Mouse (Mus musculus) forelimb bud, embryonic 11.5 days (tissue): Measurements from ENCODE around the gene Htr7.

Experiments
- DNase-seq: peaks from one replicate; pipeline ENCODE4 v3.0.0-alpha.2; 2012; ENCODE audit warnings: low read depth, low spot score

The Htr7 gene

GRCm38 (mm10) chr19:36057231-36057811 is at the start of gene Htr7:
TSS of gene Htr7 (minus strand) at chr19:36057507.
- DNase-seq: peak; percentile 3

DNA sequence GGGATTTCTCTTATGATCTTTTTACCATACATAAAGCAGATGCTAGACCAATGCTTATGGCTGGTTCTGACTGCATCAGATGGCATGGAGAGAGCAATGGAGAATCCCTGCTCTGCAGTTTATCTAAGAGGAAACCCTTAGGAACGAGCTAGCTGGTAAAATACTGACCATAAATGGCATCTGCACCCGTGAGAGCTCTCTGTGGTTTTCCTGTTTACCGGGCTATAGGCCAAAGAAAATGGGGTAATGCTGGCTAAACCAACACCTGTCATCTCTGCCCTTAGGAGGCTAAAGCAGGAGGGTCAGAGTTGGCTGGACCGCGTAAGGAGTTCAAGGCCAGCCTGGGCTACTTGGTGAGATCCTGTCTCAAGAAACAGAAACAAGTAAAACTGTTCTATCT is 46.6 kb upstream of the Htr7 start:
- DNase-seq: no peak

- no peak for DNase-seq
Observed at GRCm38 (mm10) chr19:36098916-36099315, 41.6 kb upstream of the Htr7 start.

DNA sequence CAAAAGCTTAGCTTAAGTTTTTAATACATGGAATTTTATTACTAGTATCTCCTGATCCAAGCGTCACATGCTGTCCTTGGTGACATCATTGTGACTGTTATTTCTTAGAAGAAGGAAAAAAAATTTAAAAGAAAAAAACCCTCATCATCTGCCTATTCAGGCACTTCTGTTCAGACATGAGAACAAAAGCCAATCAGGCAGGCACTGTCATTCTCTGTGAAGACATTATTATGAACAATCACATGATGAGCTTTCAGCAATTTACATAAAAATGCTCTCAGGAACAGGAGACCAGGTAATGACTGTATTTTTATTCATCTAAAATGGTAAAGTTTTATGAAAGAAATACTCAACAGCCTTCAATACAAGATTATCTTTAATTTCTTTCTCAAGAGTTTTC is 41.0 kb upstream of the Htr7 start:
- DNase-seq: no peak

DNA sequence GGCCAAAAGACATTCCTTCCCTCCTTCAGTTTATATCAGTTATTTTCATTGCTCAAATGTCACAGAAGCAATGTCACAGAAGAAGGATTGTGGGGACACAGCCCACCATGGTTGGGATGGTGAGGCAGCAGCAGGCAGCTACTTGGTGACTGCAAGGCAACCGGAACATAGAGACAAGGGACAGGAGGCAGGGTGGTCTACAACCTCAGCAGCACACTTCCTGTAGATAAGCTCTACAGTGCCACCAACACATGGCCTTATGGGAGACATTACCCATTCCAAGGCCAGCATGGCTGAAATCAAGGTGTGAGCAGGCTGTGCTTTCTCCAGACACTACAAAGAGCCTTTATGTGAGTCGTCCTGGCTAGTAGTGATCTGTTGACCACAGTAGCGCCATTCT is 39.9 kb upstream of the Htr7 start:
- no peak for DNase-seq

GRCm38 (mm10) chr19:36090781-36091180 is 33.5 kb upstream of the Htr7 start:
- peak; percentile 46 for DNase-seq

DNA sequence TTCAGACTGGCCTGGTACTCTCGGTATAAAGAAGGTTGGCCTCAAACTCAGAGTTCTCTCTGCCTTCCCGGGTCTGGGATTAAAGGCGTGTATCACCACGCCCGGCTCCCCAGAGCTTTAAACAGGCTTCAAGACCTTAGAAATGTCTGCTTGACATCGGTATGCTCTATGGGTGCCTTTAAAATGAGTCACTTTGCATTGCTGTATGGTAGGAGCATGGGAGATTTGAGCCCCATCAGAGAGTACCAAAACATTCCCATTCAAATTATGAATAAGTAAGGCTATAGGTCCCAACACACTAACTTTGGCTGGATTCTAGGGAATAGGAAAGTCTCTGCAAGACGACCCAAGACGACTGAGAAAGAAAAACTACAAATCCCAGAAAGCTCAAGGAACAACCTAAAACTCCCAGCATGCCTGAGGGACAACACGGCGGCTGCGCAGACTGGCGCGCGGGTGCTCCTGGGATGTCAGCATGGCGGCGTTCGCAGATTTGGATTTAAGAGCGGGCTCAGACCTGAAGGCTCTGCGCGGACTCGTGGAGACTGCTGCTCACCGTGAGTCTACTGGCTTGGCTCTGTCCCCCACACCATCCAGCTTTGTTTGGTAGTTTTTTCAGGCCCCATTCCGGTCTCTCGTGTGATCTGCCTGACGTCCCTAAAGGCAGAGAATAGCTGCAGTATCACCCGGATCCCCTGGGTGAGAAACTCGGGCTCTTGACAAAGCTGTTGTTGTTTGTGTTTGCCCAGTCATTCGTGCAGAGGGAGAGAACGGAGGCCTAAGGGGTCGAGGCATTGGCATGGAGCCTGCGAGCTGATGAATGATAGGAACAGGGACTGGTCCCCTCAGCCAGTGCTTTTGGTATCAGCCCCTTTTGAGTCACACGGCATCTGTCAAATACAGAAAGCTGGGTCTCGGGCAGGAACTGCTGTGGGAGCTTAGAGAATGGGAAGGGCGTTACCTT is 26.2 kb upstream of the Htr7 start, which contains the start of gene Rpp30:
Rpp30 (plus strand) TSS at position 455 of the 964 bp plus-strand sequence.
- DNase-seq: peak; percentile 84

DNA sequence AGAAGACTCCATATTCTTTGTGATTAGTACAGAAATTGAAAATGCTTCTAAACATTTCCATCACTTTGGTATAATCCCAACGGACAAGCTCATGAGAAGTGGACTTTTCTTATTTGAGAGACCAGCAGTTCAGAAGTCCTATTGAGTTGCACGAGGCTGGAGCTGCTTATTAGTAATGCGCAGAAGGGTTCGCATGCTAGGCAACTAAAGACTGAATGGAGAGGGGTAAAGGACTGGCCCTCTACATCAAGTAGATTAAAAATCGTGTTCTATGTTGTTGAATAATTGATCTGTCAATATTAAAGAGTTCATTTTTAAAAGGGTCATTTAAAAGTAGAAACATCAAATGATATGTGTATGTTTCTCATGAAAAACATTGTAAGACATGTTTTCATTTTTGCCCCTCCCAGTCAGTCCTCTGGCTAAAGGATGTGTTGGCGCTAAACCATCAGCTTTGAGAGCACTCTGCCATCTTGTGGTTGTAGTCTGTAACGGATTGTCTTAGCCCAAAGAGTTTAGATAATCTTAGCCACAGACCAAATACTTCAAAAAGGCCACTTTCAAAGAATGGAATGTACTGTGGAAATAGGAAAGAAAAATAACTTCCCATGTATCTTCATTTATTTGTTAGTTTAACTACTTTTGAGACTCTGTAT is 25.4 kb upstream of the Htr7 start:
- DNase-seq: peak; percentile 58

GRCm38 (mm10) chr19:36062801-36063529 is 5.7 kb upstream of the Htr7 start:
- DNase-seq: no peak

DNA sequence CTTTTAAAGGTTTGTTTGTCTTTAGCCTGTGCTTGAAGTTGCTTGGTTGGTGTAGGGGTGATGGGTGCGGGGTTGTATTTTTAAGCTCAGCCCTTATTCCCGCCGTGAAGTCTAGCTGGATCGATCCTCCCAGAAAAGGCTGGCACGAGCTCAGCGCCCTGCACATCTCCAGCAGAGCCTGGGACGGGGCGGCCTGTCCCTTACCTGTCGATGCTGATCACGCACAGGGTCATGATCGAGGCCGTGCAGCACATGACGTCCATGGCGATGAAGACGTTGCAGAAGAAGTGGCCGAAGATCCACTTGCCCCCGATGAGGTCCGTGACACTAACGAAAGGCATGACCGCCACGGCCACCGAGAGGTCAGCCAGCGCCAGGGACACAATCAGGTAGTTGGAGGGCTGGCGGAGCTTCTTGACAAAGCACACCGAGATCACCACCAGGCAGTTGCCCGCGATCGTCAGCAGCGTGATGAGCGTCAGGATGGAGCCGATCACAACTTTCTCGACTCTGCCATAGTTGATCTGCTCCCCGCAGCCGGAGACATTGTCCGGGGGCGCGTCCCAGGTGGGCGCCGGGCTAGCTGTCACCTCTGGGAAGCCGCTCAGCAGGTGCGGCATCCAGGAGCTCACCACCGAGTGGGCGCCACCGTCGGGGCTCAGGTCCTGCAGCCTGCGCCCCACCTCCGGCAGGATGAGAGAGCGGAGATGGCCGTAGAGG is 645 bp downstream of the Htr7 start:
- no peak for DNase-seq

DNA sequence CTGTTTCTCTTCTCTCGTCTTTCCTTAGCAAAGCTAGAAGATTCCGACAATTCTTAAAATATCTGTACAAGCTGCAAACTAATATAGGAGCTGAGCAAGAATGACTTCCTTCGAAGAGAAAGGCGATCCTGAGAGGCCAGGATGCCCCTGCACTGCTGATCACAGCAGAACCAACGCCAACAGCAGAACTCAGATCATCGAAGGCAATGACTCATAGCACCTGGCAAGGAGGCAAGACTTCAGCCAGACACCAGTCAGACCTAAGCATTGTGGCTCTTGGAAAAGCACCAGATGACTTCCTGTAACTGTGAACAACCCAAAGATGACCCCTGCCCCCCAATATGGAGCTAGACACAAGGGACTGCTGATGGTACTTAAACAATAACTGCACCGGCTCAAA is 11.3 kb downstream of the Htr7 start:
- DNase-seq: no peak

- DNase-seq: no peak
Observed at GRCm38 (mm10) chr19:36014836-36015235, 42.5 kb downstream of the Htr7 start.

- DNase-seq: no peak
Observed at GRCm38 (mm10) chr19:36006277-36006676, 51.0 kb downstream of the Htr7 start.

DNA sequence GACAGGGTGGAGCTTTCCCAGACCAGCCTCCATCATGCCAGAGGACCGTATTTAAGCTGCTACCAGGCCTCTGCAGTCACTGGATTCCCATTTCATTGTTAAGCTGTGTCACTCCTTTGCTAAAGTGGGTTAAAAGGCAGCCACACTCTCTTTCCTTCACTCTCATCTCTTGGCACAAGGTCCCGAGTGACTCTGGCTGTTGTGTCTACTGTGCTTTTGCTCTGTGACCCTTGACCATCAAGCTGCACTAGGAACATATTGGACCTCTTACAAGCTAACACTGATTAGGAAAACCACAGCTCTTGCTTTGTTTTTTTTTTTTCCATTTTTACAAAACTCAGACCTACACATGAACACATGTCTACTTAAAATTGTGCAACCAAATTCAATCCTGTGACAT is 52.3 kb downstream of the Htr7 start:
- DNase-seq: no peak

DNA sequence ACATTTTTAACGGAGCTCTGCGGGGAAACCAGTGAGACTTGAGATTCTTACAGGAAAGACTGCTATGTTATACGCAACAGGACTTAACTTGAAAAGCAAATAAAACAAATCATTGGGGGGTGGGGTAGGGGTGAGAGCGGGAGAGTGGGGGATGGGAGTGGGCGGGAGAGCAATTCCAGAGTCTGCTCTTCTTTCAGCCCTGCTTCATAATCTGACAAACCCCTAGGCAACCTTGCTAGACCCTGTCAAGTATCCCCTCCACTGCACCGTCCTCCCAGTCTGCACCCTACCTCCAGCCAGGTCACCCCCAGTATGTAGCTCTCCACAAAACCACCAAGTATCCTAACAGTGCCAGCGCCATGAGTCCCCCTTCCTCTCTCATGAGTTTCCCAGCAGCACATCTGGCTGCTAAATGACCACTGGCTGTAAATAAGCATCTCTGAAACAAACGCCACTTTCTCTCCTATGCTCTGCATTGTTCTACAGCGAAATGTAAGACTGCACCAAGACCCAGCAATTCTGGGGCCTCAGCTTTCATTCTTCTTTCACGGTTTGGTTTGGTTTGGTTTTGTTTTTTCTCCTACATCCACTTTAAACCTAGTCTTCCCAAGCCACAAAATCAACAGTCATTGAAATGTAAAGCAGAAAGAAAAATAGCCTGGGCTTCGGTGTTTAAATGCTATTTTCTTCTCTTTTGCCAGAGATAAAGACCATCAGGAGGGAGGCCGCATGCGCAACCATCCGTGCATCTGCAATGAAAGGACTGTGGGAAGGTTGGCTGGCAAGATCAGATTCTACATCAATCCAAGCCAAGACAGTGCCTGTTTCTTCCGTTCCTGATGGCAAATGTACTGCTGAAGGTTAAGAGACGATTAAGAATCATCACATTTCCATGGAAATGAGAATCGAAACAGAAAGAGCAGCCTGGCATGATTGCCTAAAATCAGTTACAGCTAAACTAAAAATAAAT is 54.5 kb downstream of the Htr7 start:
- peak; percentile 9 for DNase-seq

DNA sequence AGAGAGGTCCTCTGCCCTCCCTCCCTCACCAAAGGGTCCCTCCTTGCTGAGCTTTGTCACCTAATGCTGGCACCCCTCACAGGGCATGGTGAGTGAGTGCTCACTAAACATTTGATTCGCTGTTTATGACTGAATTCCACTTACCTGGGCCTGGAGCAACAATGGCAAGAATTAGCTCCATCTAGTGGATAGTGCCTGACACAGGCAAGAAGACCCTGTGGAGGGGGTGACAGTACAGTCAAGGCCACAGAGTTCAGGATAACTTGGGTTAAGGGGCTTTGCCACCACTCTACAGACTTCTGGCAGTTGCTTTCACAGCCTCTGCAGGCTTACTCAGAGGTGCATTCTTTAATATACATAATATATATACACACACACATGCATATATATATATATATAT is 55.8 kb downstream of the Htr7 start:
- DNase-seq: peak; percentile 23

DNA sequence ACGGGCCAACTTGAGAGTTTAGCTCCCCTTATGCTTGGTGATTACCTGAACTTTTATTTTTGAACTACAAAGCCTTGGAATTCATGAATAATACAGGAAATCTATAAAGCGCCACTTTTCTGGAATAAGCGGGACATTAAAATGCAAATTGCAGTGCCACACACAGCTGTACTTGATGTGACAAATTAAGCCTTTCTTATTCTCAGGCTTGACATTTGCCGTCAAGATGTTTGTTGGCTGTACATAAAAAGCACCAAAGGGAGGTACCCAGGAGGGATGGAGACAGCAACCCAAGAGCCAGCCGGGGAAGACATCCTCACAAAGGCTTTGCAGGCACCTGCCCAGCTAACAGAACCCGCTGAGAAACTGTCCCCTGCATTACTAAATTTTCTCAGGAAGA is 56.4 kb downstream of the Htr7 start:
- no peak for DNase-seq

- DNase-seq: no peak
Observed at GRCm38 (mm10) chr19:35997384-35997783, 59.9 kb downstream of the Htr7 start.

GRCm38 (mm10) chr19:35987461-35987860 is 69.8 kb downstream of the Htr7 start:
- no peak for DNase-seq

GRCm38 (mm10) chr19:35974681-35975080 is 82.6 kb downstream of the Htr7 start:
- DNase-seq: no peak
